Mouse (Mus musculus) heart, postnatal 36 days (tissue): ENCODE data around the gene Chst5. TPM values are rescaled to one million over a fixed set of nuclear protein-coding genes. Genes with fewer than 3 reads are reported as not detected.
"Not testable (repeated sequence)": the region's sequence is repeated elsewhere in the genome, so short reads cannot be mapped to it uniquely, and the experiment has no call there.

Source experiments
- DNase-seq, 2 experiments: peaks; one replicate each; pipeline ENCODE4 v3.0.0; 2021 to 2022
- intact Hi-C: fragments of 180-260 bp; cut with DNase I; formaldehyde crosslinking; loops from one replicate; pipeline ENCODE4 v1.15.1; 2025
- total RNA-seq, 2 experiments: library from RNA; stranded (reverse); gene quantifications; 2 replicates each; pipeline ENCODE4 v1.2.3; 2021

Gene Chst5
- total RNA-seq, result not detected

GRCm38 (mm10) chr8:111909621-111910450 lies at the start of gene Chst5:
Gene Chst5 (minus strand): TSS chr8:111910447.
- no peak for DNase-seq
- intact Hi-C loops, result no loop called here

GRCm38 (mm10) chr8:111957231-111957630 lies 47.0 kb upstream of the Chst5 start:
- intact Hi-C loops, result no loop called here
- DNase-seq, result no peak

GRCm38 (mm10) chr8:111955879-111956278 lies 45.6 kb upstream of the Chst5 start:
- intact Hi-C loops, result no loop called here
- no peak for DNase-seq

GRCm38 (mm10) chr8:111954844-111955594 lies 44.8 kb upstream of the Chst5 start:
- intact Hi-C loops, result no loop called here
- no peak for DNase-seq

- intact Hi-C loops, result no loop called here
Measured at GRCm38 (mm10) chr8:111951936-111952335, 41.7 kb upstream of the Chst5 start.

GRCm38 (mm10) chr8:111951317-111951716 lies 41.1 kb upstream of the Chst5 start:
- DNase-seq, result no peak
- intact Hi-C loops, result no loop called here

More at GRCm38 (mm10) chr8:111951936-111952335, 41.7 kb upstream of the Chst5 start:
- no peak for DNase-seq

GRCm38 (mm10) chr8:111950846-111951245 lies 40.6 kb upstream of the Chst5 start:
- no peak for DNase-seq
- intact Hi-C loops, result no loop called here

- intact Hi-C loops, result no loop called here
- no peak for DNase-seq
Measured at GRCm38 (mm10) chr8:111947954-111948353, 37.7 kb upstream of the Chst5 start.

GRCm38 (mm10) chr8:111947144-111947543 lies 36.9 kb upstream of the Chst5 start:
- no peak for DNase-seq
- intact Hi-C loops, result no loop called here

- intact Hi-C loops, result no loop called here
- no peak for DNase-seq
Measured at GRCm38 (mm10) chr8:111943544-111943943, 33.3 kb upstream of the Chst5 start.

GRCm38 (mm10) chr8:111941101-111941454 lies 30.8 kb upstream of the Chst5 start:
- intact Hi-C loops, result loop anchor here (2.0 kb wide), 1 partner anchor 50 kb away; no protein-coding TSS in a partner anchor

GRCm38 (mm10) chr8:111940171-111941100 lies 30.2 kb upstream of the Chst5 start, which contains the start of gene Gabarapl2:
Gene Gabarapl2 (plus strand): TSS chr8:111940703.
- intact Hi-C loops, result loop anchor here (2.0 kb wide), 1 partner anchor 50 kb away; no protein-coding TSS in a partner anchor
- peak; percentile 95 to 98 for DNase-seq

More at GRCm38 (mm10) chr8:111941101-111941454, 30.8 kb upstream of the Chst5 start:
- DNase-seq, result peak in 1 of 2 experiments; percentile 47

- peak; percentile 12 to 27 for DNase-seq
- intact Hi-C loops, result loop anchor here (2.0 kb wide), 1 partner anchor 51 kb away; no protein-coding TSS in a partner anchor
Measured at GRCm38 (mm10) chr8:111939516-111940142, 29.4 kb upstream of the Chst5 start.

GRCm38 (mm10) chr8:111938076-111938985 lies 28.1 kb upstream of the Chst5 start:
- DNase-seq, intact Hi-C loops: not testable (repeated sequence)

- intact Hi-C loops, result no loop called here
- no peak for DNase-seq
Measured at GRCm38 (mm10) chr8:111937184-111937583, 26.9 kb upstream of the Chst5 start.

GRCm38 (mm10) chr8:111934201-111934600 lies 24.0 kb upstream of the Chst5 start:
- DNase-seq, result no peak
- intact Hi-C loops, result no loop called here

- intact Hi-C loops, result loop anchor here (2.0 kb wide), 1 partner anchor 57 kb away; the partner anchor contains the start of gene Tmem170
- DNase-seq, result peak; percentile 82 to 84
Measured at GRCm38 (mm10) chr8:111933348-111934076, 23.3 kb upstream of the Chst5 start, which contains the start of gene Tmem231. Gene Tmem231 (minus strand): TSS chr8:111933881.
